ENCODE assay signal across 30 mouse cellular contexts in the genomic region with DNA sequence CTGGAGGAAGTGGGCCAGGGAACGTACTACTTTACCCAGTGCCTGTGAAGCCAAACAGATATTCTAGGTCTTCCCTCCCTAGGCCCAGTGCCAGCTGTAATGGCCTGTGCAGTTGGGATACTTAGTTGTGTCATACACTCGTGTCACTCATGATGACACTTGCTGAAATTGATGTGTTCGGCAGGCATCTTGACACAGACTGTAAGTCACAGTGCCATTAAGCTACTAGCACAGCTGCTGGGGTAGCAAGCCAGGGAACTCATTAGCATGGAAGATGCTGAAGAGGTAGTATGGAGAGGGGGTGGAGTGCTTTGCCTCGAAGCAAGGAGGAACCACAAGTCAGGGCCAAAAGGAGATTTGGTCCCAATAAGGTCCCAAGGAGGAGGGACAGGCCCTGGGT.
A peak's percentile ranks its signal among the peaks of the same experiment; 100 is the strongest.
DNase-seq lines count a peak whose midpoint lies in the region; ATAC-seq lines count a peak whose summit lies in the region.
"Had no signal": no experiment of that assay in that cellular context is flagged by ENCODE, and none has a peak within 500 bp of the region (broad histone marks: within the 10 kb centered on the region; RNA-seq: fewer than 3 reads in every experiment).

No protein-coding gene starts in this region.

- intact Hi-C loops in heart, postnatal 14 days (cut with DNase I): no loop called here

- H3K9me3 ChIP-seq in neural tube, embryonic 13.5 days: no peaks in the 10 kb centered on the region
- H3K9me3 ChIP-seq in neural tube, embryonic 15.5 days (replicated peaks): no peaks in the 10 kb centered on the region
- H3K9me3 ChIP-seq in forebrain, embryonic 13.5 days (replicated peaks): no peaks in the 10 kb centered on the region
- no peaks in the 10 kb centered on the region for H3K9me3 ChIP-seq in hindbrain, embryonic 15.5 days
- H3K9me3 ChIP-seq: heart, embryonic 10.5 days; heart, embryonic 15.5 days; kidney, embryonic 15.5 days; limb, embryonic 13.5 days; liver, embryonic 12.5 days; midbrain, embryonic 12.5 days; stomach, embryonic 15.5 days had no signal

- no peaks in the 10 kb centered on the region for H3K36me3 ChIP-seq in neural tube, embryonic 13.5 days
- H3K36me3 ChIP-seq in neural tube, embryonic 15.5 days: no peaks in the 10 kb centered on the region
- H3K36me3 ChIP-seq in forebrain, embryonic 13.5 days (ENCODE audit: poor library complexity, severe bottlenecking): no peaks in the 10 kb centered on the region
- no peaks in the 10 kb centered on the region for H3K36me3 ChIP-seq in hindbrain, embryonic 15.5 days
- H3K36me3 ChIP-seq: G1E; heart, embryonic 10.5 days; heart, embryonic 15.5 days; kidney, embryonic 15.5 days; limb, embryonic 13.5 days; liver, embryonic 12.5 days; midbrain, embryonic 12.5 days; stomach, embryonic 15.5 days had no signal

- peaks cover 18% of the 10 kb centered on the region for H3K4me1 ChIP-seq in neural tube, embryonic 13.5 days (replicated peaks)
- peaks cover 8% of the 10 kb centered on the region; the same call in 1 of the 2 replicates for H3K4me1 ChIP-seq in neural tube, embryonic 15.5 days
- H3K4me1 ChIP-seq in forebrain, embryonic 13.5 days: peaks cover 20% of the 10 kb centered on the region
- peaks cover 26% of the 10 kb centered on the region for H3K4me1 ChIP-seq in hindbrain, embryonic 15.5 days (replicated peaks)
- H3K4me1 ChIP-seq: heart, embryonic 10.5 days; heart, embryonic 15.5 days; liver, embryonic 12.5 days; stomach, embryonic 15.5 days had no signal

- 42% methylated on average over 4 of the region's 4 CpGs for WGBS in neural tube, embryonic 13.5 days
- WGBS in neural tube, embryonic 15.5 days: 35% methylated on average over 4 of the region's 4 CpGs
- WGBS in forebrain, embryonic 13.5 days: 55% methylated on average over 4 of the region's 4 CpGs
- 47% methylated on average over 4 of the region's 4 CpGs for WGBS in hindbrain, embryonic 15.5 days

- no peak overlapping the region for H3K4me3 ChIP-seq in neural tube, embryonic 13.5 days
- no peak overlapping the region for H3K4me3 ChIP-seq in neural tube, embryonic 15.5 days (replicated peaks)
- no peak overlapping the region for H3K4me3 ChIP-seq in forebrain, embryonic 13.5 days
- no peak overlapping the region for H3K4me3 ChIP-seq in hindbrain, embryonic 15.5 days
- H3K4me3 ChIP-seq: erythroblast, embryonic 14.5 days; heart, embryonic 10.5 days; heart, embryonic 15.5 days; kidney, embryonic 15.5 days; layer of hippocampus, adult 2 months; left cerebral cortex, adult 2 months; limb, embryonic 13.5 days; liver, embryonic 12.5 days; midbrain, embryonic 12.5 days; stomach, embryonic 15.5 days had no signal

- peak; percentile 83 for DNase-seq in heart, adult 11 months
- DNase-seq in heart, postnatal 14 days: no peak
- DNase-seq in cerebellum, adult 9-10 months: no peak
- DNase-seq in kidney, postnatal 36 days: no peak
- DNase-seq: adrenal gland, postnatal 10 days; cerebellum, adult 18-20 months; cerebellum, postnatal 14 days; gastrocnemius, postnatal 14 days; heart, postnatal 4 days; kidney, adult 18-20 months; kidney, postnatal 25 days; liver, postnatal 0 days; lung, postnatal 36 days; right cerebral cortex, postnatal 14 days; thymus, postnatal 36 days had no signal

- no peak overlapping the region for H3K4me2 ChIP-seq in neural tube, embryonic 13.5 days
- no peak overlapping the region for H3K4me2 ChIP-seq in neural tube, embryonic 15.5 days
- H3K4me2 ChIP-seq in forebrain, embryonic 13.5 days: no peak overlapping the region
- no peak overlapping the region for H3K4me2 ChIP-seq in hindbrain, embryonic 15.5 days
- H3K4me2 ChIP-seq: heart, embryonic 15.5 days; kidney, embryonic 15.5 days; limb, embryonic 13.5 days; liver, embryonic 12.5 days; midbrain, embryonic 12.5 days; stomach, embryonic 15.5 days had no signal

- no peak for ATAC-seq in neural tube, embryonic 13.5 days (ENCODE audit: low read depth)
- ATAC-seq in neural tube, embryonic 15.5 days (ENCODE audit: low FRiP score): no peak
- ATAC-seq in forebrain, embryonic 13.5 days: peak; percentile 62
- peak; percentile 45; the same call in 1 of the 2 replicates for ATAC-seq in hindbrain, embryonic 15.5 days (ENCODE audit: low FRiP score, low read depth)
- ATAC-seq: liver, embryonic 12.5 days; liver, postnatal 0 days had no signal

- H3K9ac ChIP-seq in neural tube, embryonic 13.5 days: no peak overlapping the region
- no peak overlapping the region for H3K9ac ChIP-seq in neural tube, embryonic 15.5 days (replicated peaks)
- H3K9ac ChIP-seq in forebrain, embryonic 13.5 days: no peak overlapping the region
- no peak overlapping the region for H3K9ac ChIP-seq in hindbrain, embryonic 15.5 days
- H3K9ac ChIP-seq: heart, embryonic 15.5 days; kidney, embryonic 15.5 days; limb, embryonic 13.5 days; liver, embryonic 12.5 days; liver, postnatal 0 days; midbrain, embryonic 12.5 days; stomach, embryonic 15.5 days had no signal

- H3K27ac ChIP-seq in neural tube, embryonic 13.5 days (replicated peaks): peak overlapping the region; percentile 33; the same call in 1 of the 2 replicates
- no peak overlapping the region for H3K27ac ChIP-seq in neural tube, embryonic 15.5 days (replicated peaks)
- no peak overlapping the region; the same call in 1 of the 2 replicates for H3K27ac ChIP-seq in forebrain, embryonic 13.5 days
- H3K27ac ChIP-seq in hindbrain, embryonic 15.5 days (replicated peaks): no peak overlapping the region
- H3K27ac ChIP-seq: heart, embryonic 10.5 days; heart, embryonic 15.5 days; kidney, embryonic 15.5 days; layer of hippocampus, adult 2 months; left cerebral cortex, adult 2 months; limb, embryonic 13.5 days; liver, embryonic 12.5 days; midbrain, embryonic 12.5 days; stomach, embryonic 15.5 days had no signal

- no peaks in the 10 kb centered on the region; the same call in 1 of the 2 replicates for H3K27me3 ChIP-seq in neural tube, embryonic 13.5 days
- no peaks in the 10 kb centered on the region for H3K27me3 ChIP-seq in neural tube, embryonic 15.5 days (replicated peaks)
- no peaks in the 10 kb centered on the region for H3K27me3 ChIP-seq in forebrain, embryonic 13.5 days
- no peaks in the 10 kb centered on the region for H3K27me3 ChIP-seq in hindbrain, embryonic 15.5 days
- H3K27me3 ChIP-seq: liver, embryonic 12.5 days; stomach, embryonic 15.5 days had no signal

Comparison
In these comparisons a context has a peak if more than half of its experiments do, and no peak if none do; other contexts are left out.
1. ATAC-seq: peak in forebrain, embryonic 13.5 days (single experiment) and hindbrain, embryonic 15.5 days (single experiment); none in neural tube, embryonic 13.5 days (single experiment) and neural tube, embryonic 15.5 days (single experiment).